Mouse (Mus musculus) intestine, postnatal 0 days (tissue): ENCODE data around the gene Atg7. TPM values are rescaled to one million over a fixed set of nuclear protein-coding genes. Genes with fewer than 3 reads are reported as not detected.
A peak's percentile ranks its signal among the peaks of the same experiment; 100 is the strongest.

ENCODE experiments used
- ATAC-seq: fragments of 200-750 bp; cut with Nextera tagmentation; 2 replicates; pipeline ENCODE4 v1.8.0; 2017; ENCODE audit warnings: mild to moderate bottlenecking, moderate TSS enrichment, moderate library complexity
- H3K27ac ChIP-seq: fragments of 300-500 bp; sonication (generic); 2 replicates; pipeline ENCODE4 v1.5.1; 2014; ENCODE audit warnings: mild to moderate bottlenecking, low read depth, low read length, moderate library complexity
- H3K27me3 ChIP-seq: fragments of 300-500 bp; sonication (generic); replicated peaks from 2 replicates; pipeline ENCODE4 v1.6.1; 2014; ENCODE audit warnings: low read length, mixed read lengths; ENCODE audit not compliant: control insufficient read depth, insufficient read depth
- H3K36me3 ChIP-seq: fragments of 300-500 bp; sonication (generic); 2 replicates; pipeline ENCODE4 v1.6.1; 2014; ENCODE audit warnings: mild to moderate bottlenecking, moderate library complexity; ENCODE audit not compliant: control insufficient read depth, insufficient read depth
- H3K4me1 ChIP-seq: fragments of 300-500 bp; sonication (generic); replicated peaks from 2 replicates; pipeline ENCODE4 v1.6.1; 2014; ENCODE audit warnings: antibody characterized with exemption, low read length, mixed read lengths; ENCODE audit not compliant: control insufficient read depth, insufficient read depth
- H3K4me2 ChIP-seq: fragments of 300-500 bp; sonication (generic); replicated peaks from 2 replicates; pipeline ENCODE4 v1.6.1; 2014; ENCODE audit warnings: low read depth, mild to moderate bottlenecking, moderate library complexity
- H3K4me3 ChIP-seq: fragments of 300-500 bp; sonication (generic); 2 replicates; pipeline ENCODE4 v1.5.1; 2014; ENCODE audit warnings: low read depth, low read length
- H3K9ac ChIP-seq: fragments of 300-500 bp; sonication (generic); 2 replicates; pipeline ENCODE4 v1.6.1; 2014; ENCODE audit warnings: mild to moderate bottlenecking, low read depth, low read length
- H3K9me3 ChIP-seq: fragments of 300-500 bp; sonication (generic); 2 replicates; pipeline ENCODE4 v1.6.1; 2016; ENCODE audit warnings: mixed run types; ENCODE audit not compliant: control insufficient read depth
- CTCF ChIP-seq: sonication (generic); IDR thresholded peaks from 2 replicates; pipeline ENCODE4 v1.5.1; 2016; ENCODE audit warnings: low read depth, mild to moderate bottlenecking, control low read depth, antibody characterized with exemption, moderate library complexity
- WGBS: fragments of 180-500 bp; shearing (Covaris S2); extraction: QIAGEN DNeasy Blood & Tissue Kit; methylation state at CpG from one replicate; pipeline ENCODE4 v1.1.7; 2014; 5-methylcytosine and 5-hydroxymethylcytosine counted together
- polyA plus RNA-seq: library from polyadenylated mRNA; unstranded; fragments of >200 nt; fragmentation: Nextera tagmentation; extraction: Ambion mirVana; gene quantifications from 2 replicates; pipeline ENCODE4 v1.2.1, GENCODE M21; 2015

The Atg7 gene
- polyA plus RNA-seq, 1 experiment from 2014 or later, result 12.4 TPM

DNA sequence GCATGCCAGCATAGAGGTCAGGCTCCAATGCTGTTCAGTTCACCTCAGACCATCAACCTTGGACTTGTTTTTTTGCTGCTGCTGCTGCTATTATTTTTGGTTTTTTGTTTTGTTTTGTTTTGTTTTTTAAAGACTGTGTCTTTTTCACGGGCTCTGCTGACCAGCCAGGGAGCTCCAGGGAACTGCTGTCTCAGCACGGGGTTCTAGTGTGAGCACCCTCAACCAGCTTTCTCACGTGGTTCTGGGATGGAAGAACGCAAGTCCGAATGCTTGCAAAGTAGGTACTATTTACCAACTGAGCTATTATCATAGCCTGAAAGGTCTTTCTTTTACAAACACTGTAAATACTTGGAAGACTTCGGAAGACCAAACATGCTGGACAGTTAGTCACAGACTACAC is 233.6 kb downstream of the Atg7 start:
- Histone ChIP-seq H3K27ac (peak overlapping the region; percentile 82; the same call in 1 of the 2 replicates), H3K36me3 (no peaks in the 10 kb centered on the region), H3K4me1 (peaks cover 29% of the 10 kb centered on the region), H3K9ac (no peak overlapping the region), H3K27me3 (no peaks in the 10 kb centered on the region), H3K4me2 (no peak overlapping the region), H3K9me3 (no peaks in the 10 kb centered on the region), H3K4me3 (no peak overlapping the region)
- TF ChIP-seq CTCF, result no peak
- WGBS, result 54% methylated on average over 6 of the region's 6 CpGs
- ATAC-seq, result no peak

DNA sequence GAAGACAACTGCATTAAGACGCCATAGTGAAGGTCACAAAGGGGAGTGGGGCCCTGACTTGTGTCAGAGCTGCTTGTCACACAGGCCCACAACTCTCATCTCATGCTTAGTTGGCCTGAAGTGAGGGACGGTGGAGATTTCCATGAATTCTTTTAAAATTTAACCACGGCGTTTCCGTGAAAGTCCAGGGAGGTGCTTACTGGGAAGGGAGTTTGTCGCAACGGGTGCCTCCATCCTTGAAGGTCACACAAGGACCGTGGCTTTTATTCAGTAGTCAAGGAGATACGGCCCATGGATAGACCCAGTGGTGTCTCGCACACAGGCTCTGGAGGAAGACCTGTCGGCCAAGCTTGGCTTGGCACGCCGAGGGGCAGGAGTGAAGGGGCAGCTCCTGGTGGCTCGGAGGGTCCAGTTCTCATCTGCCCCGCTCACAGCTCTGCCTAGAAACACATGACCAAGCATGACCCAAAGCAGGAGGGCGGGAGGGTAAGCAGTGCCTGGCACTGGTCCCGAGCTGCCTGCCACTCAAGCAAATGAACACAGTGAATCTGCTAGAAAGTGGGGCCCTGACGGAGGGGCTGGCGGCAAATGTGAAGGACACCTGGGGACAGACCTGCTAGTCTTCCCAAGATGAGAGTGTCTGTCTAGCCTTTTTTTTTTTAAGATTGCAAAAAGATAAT is 236.1 kb downstream of the Atg7 start:
- Histone ChIP-seq H3K4me2 (peak overlapping the region; percentile 32), H3K27me3 (no peaks in the 10 kb centered on the region), H3K4me1 (peaks cover 35% of the 10 kb centered on the region), H3K27ac (no peak overlapping the region), H3K36me3 (no peaks in the 10 kb centered on the region), H3K9me3 (no peaks in the 10 kb centered on the region), H3K4me3 (no peak overlapping the region), H3K9ac (no peak overlapping the region)
- TF ChIP-seq CTCF, result no peak
- WGBS, result 54% methylated on average over 19 of the region's 19 CpGs
- ATAC-seq, result no peak

GRCm38 (mm10) chr6:114880798-114881197 is 237.9 kb downstream of the Atg7 start:
- no peak overlapping the region for H3K9ac ChIP-seq
- TF ChIP-seq CTCF, result no peak
- 0 out of 2 replicates have a peak, but pooled peaks cover 8% of the 10 kb centered on the region for H3K36me3 ChIP-seq
- no peak overlapping the region for H3K4me2 ChIP-seq
- H3K4me3 ChIP-seq, result no peak overlapping the region
- H3K27ac ChIP-seq, result no peak overlapping the region
- ATAC-seq, result no peak
- no peaks in the 10 kb centered on the region for H3K27me3 ChIP-seq
- no peaks in the 10 kb centered on the region for H3K9me3 ChIP-seq
- H3K4me1 ChIP-seq, result peaks cover 32% of the 10 kb centered on the region
- WGBS, result 41% methylated on average over 4 of the region's 4 CpGs

GRCm38 (mm10) chr6:114882212-114882611 is 239.3 kb downstream of the Atg7 start:
- TF ChIP-seq CTCF, result no peak
- no peaks in the 10 kb centered on the region for H3K9me3 ChIP-seq
- H3K9ac ChIP-seq, result no peak overlapping the region
- no peak overlapping the region for H3K4me2 ChIP-seq
- peaks cover 28% of the 10 kb centered on the region for H3K4me1 ChIP-seq
- 69% methylated on average over 5 of the region's 5 CpGs for WGBS
- no peaks in the 10 kb centered on the region for H3K27me3 ChIP-seq
- 0 out of 2 replicates have a peak, but pooled peaks cover 8% of the 10 kb centered on the region for H3K36me3 ChIP-seq
- ATAC-seq, result no peak
- H3K27ac ChIP-seq, result no peak overlapping the region
- H3K4me3 ChIP-seq, result no peak overlapping the region

- Histone ChIP-seq H3K9me3 (no peaks in the 10 kb centered on the region), H3K4me1 (peaks cover 28% of the 10 kb centered on the region), H3K36me3 (0 out of 2 replicates have a peak, but pooled peaks cover 8% of the 10 kb centered on the region), H3K9ac (no peak overlapping the region), H3K4me2 (no peak overlapping the region), H3K27ac (0 out of 2 replicates have a peak overlapping the region, but pooled peaks have one; percentile 74), H3K4me3 (no peak overlapping the region), H3K27me3 (no peaks in the 10 kb centered on the region)
- no peak for ATAC-seq
- 37% methylated on average over 7 of the region's 7 CpGs for WGBS
- no peak for TF ChIP-seq CTCF
Observed at GRCm38 (mm10) chr6:114882675-114883074, 239.8 kb downstream of the Atg7 start.

DNA sequence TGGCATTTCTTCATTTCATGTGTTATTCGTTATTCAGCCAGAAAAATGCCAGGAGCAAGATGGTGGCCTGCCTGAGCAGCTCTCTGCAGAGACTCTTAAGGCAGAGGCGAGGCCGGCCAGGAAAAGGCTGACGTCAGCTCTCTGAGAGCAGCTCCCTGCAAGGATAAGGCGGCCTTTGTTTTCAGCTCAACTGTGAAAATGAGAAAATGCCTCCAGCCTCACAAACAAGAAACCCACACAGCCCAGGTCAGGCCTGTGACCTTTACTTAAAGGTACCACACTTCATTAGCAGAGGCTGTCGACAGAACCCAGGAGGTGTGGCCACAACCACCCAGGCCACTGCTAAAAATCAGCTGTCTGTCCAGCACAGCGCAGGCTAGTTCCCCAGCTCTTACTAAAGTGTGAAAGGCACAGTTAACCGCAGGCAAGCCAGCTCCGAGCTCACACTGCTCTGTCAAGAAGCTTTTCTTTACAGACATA is 240.4 kb downstream of the Atg7 start:
- no peak for TF ChIP-seq CTCF
- Histone ChIP-seq H3K9ac (0 out of 2 replicates have a peak overlapping the region, but pooled peaks have one; percentile 22), H3K27me3 (no peaks in the 10 kb centered on the region), H3K9me3 (no peaks in the 10 kb centered on the region), H3K4me2 (peak overlapping the region; percentile 6; the same call in 1 of the 2 replicates), H3K4me1 (peaks cover 25% of the 10 kb centered on the region), H3K27ac (peak overlapping the region; percentile 74), H3K4me3 (no peak overlapping the region), H3K36me3 (0 out of 2 replicates have a peak, but pooled peaks cover 8% of the 10 kb centered on the region)
- 9% methylated on average over 9 of the region's 9 CpGs for WGBS
- peak; percentile 75 for ATAC-seq
